Mouse (Mus musculus) lung, embryonic 15.5 days (tissue): Measurements from ENCODE around the gene Hmga1. TPM values are rescaled to one million over a fixed set of nuclear protein-coding genes. Genes with fewer than 3 reads are reported as not detected.

ENCODE experiments used
- ATAC-seq: fragments of 200-750 bp; cut with Nextera tagmentation; 2 replicates; pipeline ENCODE4 v1.8.0; 2017; ENCODE audit warnings: moderate number of reproducible peaks, borderline replicate concordance; ENCODE audit not compliant: low FRiP score, low TSS enrichment; ENCODE audit errors: extremely low read depth
- H3K27ac ChIP-seq: fragments of 300-500 bp; sonication (generic); 2 replicates; pipeline ENCODE4 v1.5.1; 2015; ENCODE audit warnings: moderate library complexity, mild to moderate bottlenecking, inconsistent platforms
- H3K27me3 ChIP-seq: fragments of 300-500 bp; sonication (generic); 2 replicates; pipeline ENCODE4 v1.6.1; 2015; ENCODE audit warnings: inconsistent platforms
- H3K36me3 ChIP-seq: fragments of 300-500 bp; sonication (generic); 2 replicates; pipeline ENCODE4 v1.6.1; 2015; ENCODE audit warnings: inconsistent platforms
- H3K4me1 ChIP-seq: fragments of 300-500 bp; sonication (generic); 2 replicates; pipeline ENCODE4 v1.6.1; 2015; ENCODE audit warnings: inconsistent platforms
- H3K4me2 ChIP-seq: fragments of 300-500 bp; sonication (generic); 2 replicates; pipeline ENCODE4 v1.6.1; 2015; ENCODE audit warnings: inconsistent platforms, mild to moderate bottlenecking, moderate library complexity
- H3K4me3 ChIP-seq: fragments of 300-500 bp; sonication (generic); 2 replicates; pipeline ENCODE4 v1.5.1; 2015; ENCODE audit warnings: mild to moderate bottlenecking, inconsistent platforms
- H3K9ac ChIP-seq: fragments of 300-500 bp; sonication (generic); 2 replicates; pipeline ENCODE4 v1.6.1; 2015; ENCODE audit warnings: inconsistent platforms
- H3K9me3 ChIP-seq: fragments of 300-500 bp; sonication (generic); 2 replicates; pipeline ENCODE4 v1.6.1; 2016; ENCODE audit warnings: inconsistent platforms
- whole genome bisulfite sequencing: fragments of 180-500 bp; shearing (Covaris S2); methylation state at CpG from one replicate; pipeline ENCODE4 v1.1.7; 2015; 5-methylcytosine and 5-hydroxymethylcytosine counted together
- polyA plus RNA-seq: library from polyadenylated mRNA; unstranded; fragments of >200 nt; fragmentation: Nextera tagmentation; extraction: Ambion mirVana; gene quantifications from 2 replicates; pipeline ENCODE4 v1.2.1, GENCODE M21; 2015

Hmga1 gene
- polyA plus RNA-seq, 1 experiment from 2014 or later, result 238 TPM

DNA sequence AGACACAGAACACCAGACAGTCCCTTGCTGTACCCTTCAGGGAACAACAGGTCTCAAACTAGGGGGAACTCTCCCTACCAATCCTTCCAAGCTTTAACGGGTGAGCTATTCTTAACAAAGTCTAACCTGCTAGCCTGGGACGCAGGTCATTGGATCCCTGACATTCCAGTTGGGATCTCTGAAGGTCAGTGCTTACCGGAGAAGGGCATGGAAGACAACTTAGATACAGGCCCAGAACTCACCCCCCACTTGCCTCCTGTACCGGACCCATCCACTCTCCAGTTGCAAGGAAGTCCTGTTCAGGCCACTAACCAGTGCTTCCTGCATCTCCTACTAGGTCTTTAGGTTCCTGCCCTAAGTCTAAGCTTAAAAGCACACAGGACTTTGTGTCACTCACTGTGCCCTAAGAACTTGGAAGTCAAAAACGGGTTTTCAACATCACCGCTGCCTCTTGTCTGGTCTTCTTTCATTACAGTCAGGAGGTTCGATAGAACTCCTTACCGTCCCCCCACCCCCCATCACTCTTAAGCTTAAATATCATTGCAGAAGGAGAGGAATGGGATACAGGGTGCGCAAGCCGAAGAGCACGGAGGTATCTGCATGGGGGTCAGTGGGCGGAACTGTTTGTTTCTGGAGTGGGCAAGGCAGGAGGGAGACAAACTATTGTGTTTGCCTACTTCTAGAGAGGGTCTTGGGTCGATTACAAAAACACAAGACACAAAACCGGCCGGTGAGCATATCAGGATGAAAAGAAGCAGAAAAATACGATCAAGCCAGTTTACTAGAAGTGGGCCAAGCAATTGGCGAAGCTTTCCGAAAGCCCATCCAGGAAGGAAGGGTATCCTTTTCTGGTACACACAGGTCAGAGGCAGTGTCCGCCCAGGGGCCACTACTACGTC is 2.0 kb upstream of the Hmga1 start:
- 50% methylated on average over 20 of the region's 20 CpGs for WGBS
- ATAC-seq, result no peak
- peaks cover 39% of the 10 kb centered on the region for H3K4me1 ChIP-seq
- H3K27me3 ChIP-seq, result no peaks in the 10 kb centered on the region
- no peaks in the 10 kb centered on the region for H3K36me3 ChIP-seq
- peak overlapping the region; percentile 90 for H3K4me3 ChIP-seq
- peak overlapping the region; percentile 91 for H3K4me2 ChIP-seq
- peak overlapping the region; percentile 98 for H3K27ac ChIP-seq
- no peaks in the 10 kb centered on the region for H3K9me3 ChIP-seq
- peak overlapping the region; percentile 51 for H3K9ac ChIP-seq

- peak overlapping the region; percentile 91 for H3K4me2 ChIP-seq
- 1% methylated on average over 39 of the region's 39 CpGs for WGBS
- no peaks in the 10 kb centered on the region for H3K36me3 ChIP-seq
- peaks cover 42% of the 10 kb centered on the region for H3K4me1 ChIP-seq
- ATAC-seq, result peak; percentile 39
- no peaks in the 10 kb centered on the region for H3K27me3 ChIP-seq
- peak overlapping the region; percentile 98 for H3K27ac ChIP-seq
- H3K9ac ChIP-seq, result peak overlapping the region; percentile 51
- H3K4me3 ChIP-seq, result peak overlapping the region; percentile 90
- H3K9me3 ChIP-seq, result no peaks in the 10 kb centered on the region
Measured at GRCm38 (mm10) chr17:27555075-27555511, 1.2 kb upstream of the Hmga1 start.

DNA sequence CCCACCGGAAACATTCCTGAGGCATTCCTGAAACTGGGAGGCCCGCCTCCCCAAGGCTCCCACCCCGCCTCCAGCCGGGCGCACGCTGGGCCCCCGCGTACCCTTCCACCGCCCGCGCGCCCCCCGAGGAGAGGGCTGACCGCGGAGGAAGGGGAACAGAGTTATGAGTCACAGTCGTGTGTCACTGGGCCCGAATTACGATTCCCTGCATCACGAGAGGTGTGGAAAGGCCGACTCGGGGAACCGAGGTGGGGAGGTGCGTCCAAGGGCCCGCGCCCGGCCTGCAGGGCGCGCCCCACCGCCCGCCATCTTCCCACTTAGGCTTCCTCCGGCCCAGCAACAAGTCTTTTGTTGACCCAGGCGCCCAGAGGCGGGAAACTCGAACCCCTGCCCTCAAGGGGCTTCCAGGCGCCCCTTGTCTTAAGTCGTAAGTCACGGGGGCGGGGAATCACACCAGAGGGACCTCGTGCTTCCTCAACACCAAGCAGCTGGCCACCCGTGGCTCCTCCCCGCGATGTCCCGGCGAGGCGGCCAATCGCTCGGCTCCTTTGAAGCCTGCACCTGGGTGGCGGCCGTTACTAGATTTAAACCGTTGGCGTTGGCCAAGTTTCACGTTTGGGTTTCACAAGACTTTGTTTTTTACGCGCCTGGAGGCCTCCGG is 655 bp upstream of the Hmga1 start:
- peak overlapping the region; percentile 98 for H3K27ac ChIP-seq
- whole genome bisulfite sequencing, result under 1% methylated on average over 55 of the region's 55 CpGs
- ATAC-seq, result peak; percentile 56

DNA sequence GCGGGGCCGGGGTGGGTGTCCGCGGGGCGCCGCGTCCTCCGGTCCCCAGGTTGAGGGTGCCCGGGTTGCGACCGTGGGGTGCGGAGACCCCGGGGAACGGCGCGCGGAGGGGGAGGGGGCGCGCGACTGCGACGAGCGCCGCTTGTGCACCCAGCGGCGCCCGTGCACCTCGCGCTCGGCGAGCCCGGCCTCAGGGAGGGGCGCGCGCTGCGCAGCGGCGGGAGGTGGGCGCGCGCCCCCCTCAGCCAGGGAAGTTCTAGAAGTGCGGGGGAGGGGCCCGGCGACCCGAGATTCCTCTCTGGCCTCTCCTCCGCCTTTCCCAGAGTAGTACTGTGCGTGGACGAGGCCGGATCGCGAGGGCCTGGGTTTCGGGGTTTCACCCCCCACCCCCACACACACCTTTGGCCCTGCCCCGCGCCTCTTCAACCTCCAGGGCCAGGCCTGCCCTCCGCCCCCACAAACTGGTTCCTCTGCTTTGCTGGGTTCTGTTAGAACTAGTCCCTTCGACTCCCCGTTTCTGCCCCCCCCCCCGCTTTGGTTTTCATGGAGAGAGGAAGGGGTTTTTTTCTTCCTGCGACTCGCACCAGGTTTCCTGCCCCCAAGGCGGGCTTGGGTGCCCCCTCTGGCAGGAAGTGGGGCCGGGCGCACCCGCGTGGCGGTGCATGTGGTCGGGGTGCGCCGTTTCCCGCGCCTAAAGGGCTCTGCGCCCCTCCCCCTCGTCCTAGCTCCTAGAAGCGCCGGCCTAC is 1.1 kb downstream of the Hmga1 start:
- ATAC-seq, result no peak; the same call in 1 of the 2 replicates
- Histone ChIP-seq H3K27ac (peak overlapping the region; percentile 98), H3K4me3 (peak overlapping the region; percentile 90), H3K4me1 (peaks cover 51% of the 10 kb centered on the region), H3K27me3 (no peaks in the 10 kb centered on the region), H3K9ac (peak overlapping the region; percentile 78), H3K4me2 (peak overlapping the region; percentile 91), H3K9me3 (no peaks in the 10 kb centered on the region), H3K36me3 (peaks cover 9% of the 10 kb centered on the region; the same call in 1 of the 2 replicates)
- 1% methylated on average over 61 of the region's 75 CpGs for WGBS

More for the DNA sequence above, 655 bp upstream of the Hmga1 start:
- no peaks in the 10 kb centered on the region for H3K36me3 ChIP-seq
- peak overlapping the region; percentile 90 for H3K4me3 ChIP-seq
- peaks cover 42% of the 10 kb centered on the region for H3K4me1 ChIP-seq
- H3K27me3 ChIP-seq, result no peaks in the 10 kb centered on the region
- no peaks in the 10 kb centered on the region for H3K9me3 ChIP-seq
- peak overlapping the region; percentile 91 for H3K4me2 ChIP-seq
- H3K9ac ChIP-seq, result peak overlapping the region; percentile 51

DNA sequence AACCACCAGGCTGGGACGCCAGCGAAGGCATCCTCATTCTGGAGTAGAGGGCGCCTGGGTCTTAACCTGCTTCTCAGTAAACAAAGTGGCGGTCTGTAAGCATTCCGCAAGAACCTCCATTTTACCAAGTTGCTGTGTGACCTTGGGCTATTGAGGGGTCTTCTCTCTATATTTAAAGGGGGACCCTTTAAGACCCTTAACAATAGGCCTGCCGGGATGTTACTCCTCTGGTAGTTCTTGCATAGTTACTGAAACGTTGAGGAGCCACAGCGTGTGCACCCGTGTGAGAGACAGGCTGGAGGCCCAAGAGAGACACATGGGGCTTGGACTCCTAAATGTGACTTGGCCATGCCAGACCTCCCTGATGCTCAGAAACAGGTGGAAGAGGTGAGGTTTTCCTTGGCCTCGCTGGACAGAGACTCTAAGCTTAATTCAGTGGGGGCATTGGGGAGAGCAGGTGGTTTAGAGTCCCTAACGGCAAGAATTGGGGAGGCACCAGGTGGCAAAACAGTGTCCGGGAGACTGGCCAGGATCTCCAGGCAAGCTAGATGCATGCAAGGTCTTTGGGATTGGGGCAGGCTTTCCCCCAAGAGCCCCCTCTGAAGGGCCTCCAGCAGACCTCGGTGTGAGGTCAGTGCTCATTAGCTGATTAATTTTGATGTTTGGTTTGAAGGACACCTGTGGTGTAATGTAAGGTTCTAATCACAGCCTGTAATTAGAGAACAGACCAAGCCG is 1.8 kb downstream of the Hmga1 start:
- H3K27me3 ChIP-seq, result no peaks in the 10 kb centered on the region
- peaks cover 9% of the 10 kb centered on the region; the same call in 1 of the 2 replicates for H3K36me3 ChIP-seq
- ATAC-seq, result no peak
- peak overlapping the region; percentile 91 for H3K4me2 ChIP-seq
- H3K27ac ChIP-seq, result peak overlapping the region; percentile 98
- H3K4me1 ChIP-seq, result peaks cover 51% of the 10 kb centered on the region
- peak overlapping the region; percentile 78 for H3K9ac ChIP-seq
- 7% methylated on average over 14 of the region's 14 CpGs for WGBS
- no peaks in the 10 kb centered on the region for H3K9me3 ChIP-seq
- peak overlapping the region; percentile 90 for H3K4me3 ChIP-seq

DNA sequence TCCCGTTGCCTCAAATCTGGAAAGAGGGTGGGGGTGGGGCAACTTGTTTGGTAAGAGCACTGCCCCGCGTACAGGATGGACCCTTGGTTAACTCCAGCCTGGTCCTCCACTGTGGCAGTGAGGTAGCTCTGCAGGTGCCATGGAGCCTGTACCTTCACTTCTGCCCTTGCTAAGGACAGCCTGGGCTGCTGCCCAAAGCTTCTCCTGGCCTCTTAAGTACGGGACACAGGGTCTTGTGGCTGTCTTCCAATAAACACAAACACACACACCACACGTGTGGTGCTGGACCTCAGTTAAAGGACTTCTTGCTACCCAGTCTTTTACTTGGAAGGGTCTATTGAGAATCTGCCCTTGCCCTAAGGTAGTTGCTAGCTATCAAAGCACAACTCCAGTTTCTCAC is 2.5 kb downstream of the Hmga1 start:
- Histone ChIP-seq H3K36me3 (peaks cover 9% of the 10 kb centered on the region; the same call in 1 of the 2 replicates), H3K4me1 (peaks cover 51% of the 10 kb centered on the region), H3K9ac (no peak overlapping the region), H3K27me3 (no peaks in the 10 kb centered on the region), H3K4me2 (peak overlapping the region; percentile 91), H3K4me3 (peak overlapping the region; percentile 90), H3K9me3 (no peaks in the 10 kb centered on the region), H3K27ac (no peak overlapping the region)
- 9% methylated on average over 5 of the region's 5 CpGs for WGBS
- ATAC-seq, result no peak

GRCm38 (mm10) chr17:27559596-27559995 is 3.3 kb downstream of the Hmga1 start:
- H3K9me3 ChIP-seq, result no peaks in the 10 kb centered on the region
- peaks cover 55% of the 10 kb centered on the region for H3K4me1 ChIP-seq
- no peak overlapping the region for H3K4me3 ChIP-seq
- H3K36me3 ChIP-seq, result peaks cover 9% of the 10 kb centered on the region; the same call in 1 of the 2 replicates
- no peak overlapping the region for H3K9ac ChIP-seq
- H3K27ac ChIP-seq, result no peak overlapping the region
- H3K27me3 ChIP-seq, result no peaks in the 10 kb centered on the region
- no peak for ATAC-seq
- H3K4me2 ChIP-seq, result peak overlapping the region; percentile 91; the same call in 1 of the 2 replicates
- 60% methylated on average over 11 of the region's 12 CpGs for WGBS

- Histone ChIP-seq H3K27ac (no peak overlapping the region), H3K4me3 (no peak overlapping the region), H3K36me3 (peaks cover 9% of the 10 kb centered on the region; the same call in 1 of the 2 replicates), H3K4me1 (peaks cover 50% of the 10 kb centered on the region), H3K4me2 (no peak overlapping the region), H3K9ac (no peak overlapping the region), H3K9me3 (no peaks in the 10 kb centered on the region), H3K27me3 (no peaks in the 10 kb centered on the region)
- no peak for ATAC-seq
- WGBS, result 78% methylated on average over 13 of the region's 13 CpGs
Measured at GRCm38 (mm10) chr17:27560926-27561480, 4.7 kb downstream of the Hmga1 start.

GRCm38 (mm10) chr17:27561809-27562526 is 5.7 kb downstream of the Hmga1 start:
- H3K9me3 ChIP-seq, result no peaks in the 10 kb centered on the region
- no peak overlapping the region for H3K9ac ChIP-seq
- 62% methylated on average over 10 of the region's 11 CpGs for WGBS
- H3K4me3 ChIP-seq, result no peak overlapping the region
- no peak for ATAC-seq
- H3K4me1 ChIP-seq, result peaks cover 56% of the 10 kb centered on the region
- no peaks in the 10 kb centered on the region for H3K27me3 ChIP-seq
- no peak overlapping the region for H3K27ac ChIP-seq
- H3K4me2 ChIP-seq, result no peak overlapping the region
- H3K36me3 ChIP-seq, result peaks cover 9% of the 10 kb centered on the region; the same call in 1 of the 2 replicates

DNA sequence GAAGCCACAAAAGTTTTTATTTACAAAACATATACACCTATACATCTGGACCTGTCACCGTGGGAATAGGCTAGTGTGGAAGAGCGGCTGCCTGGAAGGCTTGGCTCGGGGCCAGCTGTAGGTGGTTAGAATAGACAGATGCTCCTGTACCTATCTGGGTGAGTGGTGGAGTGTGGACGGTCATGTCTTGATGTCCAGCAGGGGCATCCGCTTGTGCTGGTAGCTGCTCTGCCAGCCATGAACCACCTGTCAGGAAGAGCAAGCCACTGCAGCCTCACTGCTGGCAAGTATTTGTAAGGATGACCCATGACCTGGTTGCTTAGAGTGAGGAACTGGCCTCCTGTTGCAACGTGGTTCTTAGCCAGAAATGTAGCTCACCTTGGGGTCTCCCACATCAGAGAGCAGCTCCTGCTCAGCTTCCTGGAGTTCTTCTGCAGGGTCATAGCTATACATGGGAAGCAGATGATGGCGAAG is 7.5 kb downstream of the Hmga1 start:
- WGBS, result 57% methylated on average over 7 of the region's 7 CpGs
- Histone ChIP-seq H3K9me3 (no peaks in the 10 kb centered on the region), H3K4me1 (peaks cover 42% of the 10 kb centered on the region), H3K4me2 (no peak overlapping the region), H3K27me3 (no peaks in the 10 kb centered on the region), H3K36me3 (peaks cover 9% of the 10 kb centered on the region; the same call in 1 of the 2 replicates), H3K4me3 (no peak overlapping the region), H3K27ac (no peak overlapping the region), H3K9ac (no peak overlapping the region)
- ATAC-seq, result no peak
